Mouse (Mus musculus): ENCODE measurements around the gene Blnk. TPM values are rescaled to one million over a fixed set of nuclear protein-coding genes. Genes with fewer than 3 reads are reported as not detected.

Gene Blnk
- 1 to 10 TPM; 2.3 to 2.4 TPM for total RNA-seq (2021)
- long read RNA-seq, partial matches to known transcripts, result 0 of 3 reads
- long read RNA-seq, other reads (novel, unspliced or antisense), result 0 of 3 reads

DNA sequence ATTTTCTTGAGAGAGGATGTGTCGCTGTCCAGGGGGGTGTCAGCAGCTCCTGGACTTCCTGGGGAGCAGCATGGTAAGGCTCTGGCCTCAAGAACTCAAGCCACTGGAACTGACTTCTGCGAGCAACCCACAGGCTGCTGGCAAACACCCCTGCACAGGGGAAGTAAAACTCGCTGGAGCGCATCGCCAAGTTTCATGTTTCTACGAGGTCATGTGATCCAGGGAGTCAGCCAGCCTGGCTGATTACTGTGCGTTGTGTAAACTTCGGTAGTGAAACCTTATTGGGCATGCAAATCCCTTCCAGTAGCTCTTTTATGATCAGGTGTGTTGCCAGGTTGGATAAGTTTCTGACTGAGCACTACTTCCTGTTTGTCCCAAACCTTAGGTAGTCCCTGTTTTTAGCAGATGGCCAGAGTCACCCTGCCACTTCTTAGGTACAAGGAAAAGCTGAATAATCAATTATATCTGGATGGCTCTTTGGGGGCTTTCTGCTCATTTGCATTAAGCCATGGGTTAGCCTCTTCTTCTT, at the start of gene Blnk:
TSS of gene Blnk (minus strand) at position 479 of the 529 bp plus-strand sequence.
- DNase-seq (ENCODE audit: low spot score in 2 of 2), result peak in 1 of 2 experiments; percentile 43

DNA sequence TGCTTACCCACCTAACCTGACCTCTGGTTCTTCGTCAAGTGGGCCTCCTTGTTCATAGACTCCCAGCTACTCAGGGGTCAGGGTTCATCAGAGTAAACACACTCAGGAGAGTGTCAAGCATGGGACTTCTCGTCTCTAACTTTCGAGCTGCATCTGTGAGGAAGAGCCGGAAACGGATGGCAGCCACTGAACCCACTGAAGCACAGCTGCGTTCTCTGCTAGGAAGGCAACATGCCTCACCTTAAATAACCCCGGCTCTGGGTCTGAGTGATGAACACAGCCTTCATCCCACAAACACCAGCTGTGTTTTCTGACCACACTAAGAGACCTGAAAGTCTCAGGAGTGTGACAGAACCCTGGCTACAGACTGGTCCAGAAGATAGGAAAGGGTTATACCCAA, 44.8 kb upstream of the Blnk start:
- DNase-seq (ENCODE audit: low spot score in 2 of 2), result no peak

DNA sequence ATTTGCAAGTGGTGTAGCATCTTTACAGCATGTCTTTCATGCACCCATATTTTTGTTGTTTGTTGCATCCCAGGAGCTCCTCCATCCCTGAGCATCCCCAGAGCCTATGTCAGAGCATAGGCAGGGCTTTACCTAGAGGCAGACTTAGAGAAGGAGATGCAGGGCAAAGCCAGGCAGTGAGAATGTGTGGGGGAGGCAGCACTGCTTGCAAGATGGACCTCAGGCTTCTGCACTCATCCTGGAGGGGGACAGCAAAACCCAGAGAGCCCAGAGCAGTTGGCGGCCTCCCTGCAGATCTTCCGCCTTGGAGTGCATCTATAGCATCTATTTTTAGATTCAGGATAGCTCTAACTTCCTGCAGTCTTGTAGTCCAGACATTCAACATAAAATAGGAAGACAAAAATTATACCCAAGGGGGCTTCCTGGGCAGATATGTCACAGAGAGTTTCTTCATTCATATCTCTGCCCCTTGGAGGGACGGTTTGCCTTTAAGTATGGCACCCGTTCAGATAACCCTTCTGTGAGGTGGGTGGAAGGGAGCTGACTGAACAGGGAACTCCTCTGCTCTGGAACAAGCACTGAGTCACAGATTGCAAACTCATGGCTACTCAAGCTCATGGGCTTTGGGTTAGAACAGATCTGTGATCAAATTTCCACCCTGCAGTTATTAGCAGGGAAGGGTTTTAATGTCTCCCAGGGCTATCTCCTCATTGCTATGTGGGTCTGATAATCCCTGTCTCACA, 41.6 kb upstream of the Blnk start:
- DNase-seq (ENCODE audit: low spot score in 2 of 2), result no peak

DNA sequence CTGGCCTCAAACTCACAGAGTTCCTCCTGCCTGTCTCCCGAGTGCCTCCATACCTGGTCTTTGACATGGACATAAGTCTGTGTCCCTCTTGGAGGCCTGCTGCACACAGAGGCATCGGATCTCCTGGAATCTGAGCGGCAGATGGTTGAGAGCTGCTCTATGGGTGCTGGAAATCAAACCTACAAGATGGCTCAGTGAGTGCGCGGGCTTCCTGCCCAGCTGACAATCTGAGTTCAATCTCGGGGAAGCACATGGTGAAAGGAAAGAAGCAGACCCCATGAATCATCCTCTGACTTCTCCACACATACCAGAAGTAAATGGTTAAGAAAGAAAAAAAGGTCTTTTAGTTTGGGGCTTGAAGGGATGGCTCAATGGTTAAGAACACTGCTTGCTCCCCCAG, 37.5 kb upstream of the Blnk start:
- no peak for DNase-seq (ENCODE audit: low spot score in 2 of 2)

DNA sequence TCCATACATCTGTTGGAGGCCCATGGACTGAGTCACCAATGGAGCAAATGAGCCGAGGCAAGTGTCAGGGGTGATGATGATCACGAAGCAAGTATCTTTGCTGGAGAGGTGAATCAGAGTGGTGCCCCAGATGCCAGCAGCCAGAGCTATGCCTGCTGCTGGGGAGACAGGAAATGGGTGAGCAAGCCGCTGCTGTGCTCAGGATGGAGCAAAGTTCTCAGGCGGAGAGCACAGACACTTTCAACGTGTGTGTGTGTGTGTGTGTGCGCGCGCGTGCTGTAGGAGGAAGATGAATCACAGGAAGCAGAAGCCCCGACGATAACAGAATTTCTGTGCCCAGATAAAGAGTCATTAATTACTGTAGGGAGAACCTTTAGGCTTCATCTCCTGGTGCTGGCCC, 36.7 kb upstream of the Blnk start:
- DNase-seq (ENCODE audit: low spot score in 2 of 2), result no peak

DNA sequence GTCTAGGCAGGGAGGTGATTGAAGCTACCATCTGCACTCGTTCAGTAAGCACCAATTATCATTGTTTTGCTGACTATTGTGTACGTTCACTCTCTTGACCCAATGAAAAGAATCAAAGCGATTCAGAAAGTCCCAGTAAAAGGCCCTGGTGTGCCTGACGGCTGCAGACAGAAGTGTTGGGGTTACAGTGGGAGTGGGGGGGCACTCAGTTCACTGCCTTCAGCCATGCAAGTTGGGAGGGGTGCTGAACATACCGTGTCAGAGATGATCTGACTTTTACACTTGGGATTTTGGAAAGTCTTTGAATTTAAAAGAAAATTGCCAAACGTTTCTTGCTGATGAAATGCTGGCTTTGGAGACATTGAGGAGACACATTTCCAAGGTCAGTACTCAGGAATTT, 35.8 kb upstream of the Blnk start:
- no peak for DNase-seq (ENCODE audit: low spot score in 2 of 2)

DNA sequence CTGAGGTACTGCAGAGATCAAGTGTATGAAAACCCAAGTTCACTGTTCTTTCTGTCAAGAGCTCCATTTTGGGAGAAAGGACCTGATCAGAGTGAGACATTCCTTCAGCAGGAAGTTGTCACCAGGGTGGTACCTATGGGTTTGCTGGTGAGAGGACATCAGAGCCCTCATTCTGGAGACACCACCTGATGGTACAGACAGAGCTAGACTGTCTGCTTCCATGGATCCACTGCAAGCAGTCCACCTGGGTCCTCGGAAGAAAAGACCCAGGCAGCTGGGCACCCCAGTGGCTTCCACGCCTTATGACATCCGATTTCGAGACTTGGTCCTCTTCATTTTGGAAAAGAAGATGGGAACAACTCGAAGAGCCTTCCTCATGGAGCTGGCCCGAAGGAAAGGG, 34.9 kb upstream of the Blnk start, which contains the start of gene Dntt:
TSS of gene Dntt (plus strand) at position 57 of the 400 bp plus-strand sequence.
- DNase-seq (ENCODE audit: low spot score in 2 of 2), result no peak

DNA sequence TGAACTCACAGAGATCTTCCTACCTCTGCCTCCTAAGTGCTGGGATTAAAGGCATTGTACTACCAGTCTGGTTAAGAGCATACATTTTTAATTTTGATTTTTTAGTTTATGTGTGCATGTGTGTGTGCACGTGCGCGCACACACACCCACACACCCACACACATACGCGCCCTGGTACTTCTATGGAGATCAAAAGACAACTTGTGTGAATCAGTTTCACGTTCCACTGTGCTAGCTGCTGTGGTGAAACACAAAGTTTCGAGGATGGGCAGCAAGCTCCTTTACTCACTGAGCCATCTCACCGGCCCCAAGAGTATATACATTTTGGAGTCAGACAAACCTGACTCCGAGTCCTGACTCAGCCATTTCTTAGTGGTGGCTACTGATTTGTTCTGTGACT, 33.3 kb upstream of the Blnk start:
- DNase-seq (ENCODE audit: low spot score in 2 of 2), result no peak

DNA sequence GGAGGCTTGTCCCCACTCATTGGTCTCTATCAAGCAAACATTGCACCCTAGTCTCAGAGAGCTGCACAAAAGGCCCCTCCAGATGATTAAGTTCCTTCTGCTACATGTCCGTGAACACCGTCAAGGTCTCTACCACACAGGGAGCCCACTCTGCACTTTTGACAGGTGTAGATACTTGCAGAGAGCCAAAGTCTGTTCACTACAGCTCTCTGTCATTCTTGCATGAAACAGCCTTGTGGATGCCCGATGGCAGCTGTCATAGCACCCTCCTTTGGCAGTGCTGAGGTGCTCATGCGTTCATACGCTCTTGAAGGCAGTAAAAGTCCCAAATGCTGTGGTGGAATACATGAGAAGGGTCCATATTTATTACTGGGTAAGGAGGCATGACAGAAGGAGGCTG, 32.7 kb upstream of the Blnk start:
- no peak for DNase-seq (ENCODE audit: low spot score in 2 of 2)

DNA sequence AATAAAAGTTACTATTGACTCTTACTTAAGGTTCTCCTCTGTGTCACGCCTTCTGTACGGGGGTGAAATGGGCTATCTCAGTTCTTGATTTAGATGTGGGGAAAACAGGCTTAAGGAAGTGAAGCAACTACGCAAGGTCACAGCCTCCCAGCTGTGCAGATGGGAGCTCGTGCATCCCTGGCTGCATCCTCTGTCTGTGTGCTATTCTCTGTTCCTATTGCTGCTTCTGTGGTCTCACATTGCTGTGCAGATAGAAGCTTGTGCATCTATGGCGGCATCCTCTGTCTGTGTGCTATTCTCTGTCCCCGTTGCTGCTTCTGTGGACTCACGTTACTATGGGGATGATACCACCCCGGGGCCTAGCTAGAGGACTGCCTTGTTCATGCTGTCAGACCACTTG, 32.2 kb upstream of the Blnk start:
- DNase-seq (ENCODE audit: low spot score in 2 of 2), result no peak

DNA sequence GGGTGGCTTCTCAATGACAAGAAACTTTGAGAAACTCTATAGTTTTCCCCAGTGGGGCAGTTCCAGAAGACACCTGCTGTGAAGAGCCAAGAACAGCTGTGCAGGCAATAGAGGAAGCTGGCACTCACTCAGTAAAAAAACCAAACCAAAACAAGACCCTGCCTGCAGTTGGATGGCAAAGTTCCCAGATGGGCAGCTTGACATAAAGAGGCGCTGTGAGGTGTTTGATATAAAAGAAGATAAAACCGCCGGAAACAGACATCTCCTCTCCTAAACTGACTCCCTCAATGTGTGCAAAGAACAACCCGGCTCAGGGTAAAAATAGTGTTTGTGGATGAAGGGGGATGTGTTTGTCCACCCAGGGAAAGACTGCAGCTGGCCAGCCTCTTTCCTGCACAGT, 27.9 kb upstream of the Blnk start:
- no peak for DNase-seq (ENCODE audit: low spot score in 2 of 2)

DNA sequence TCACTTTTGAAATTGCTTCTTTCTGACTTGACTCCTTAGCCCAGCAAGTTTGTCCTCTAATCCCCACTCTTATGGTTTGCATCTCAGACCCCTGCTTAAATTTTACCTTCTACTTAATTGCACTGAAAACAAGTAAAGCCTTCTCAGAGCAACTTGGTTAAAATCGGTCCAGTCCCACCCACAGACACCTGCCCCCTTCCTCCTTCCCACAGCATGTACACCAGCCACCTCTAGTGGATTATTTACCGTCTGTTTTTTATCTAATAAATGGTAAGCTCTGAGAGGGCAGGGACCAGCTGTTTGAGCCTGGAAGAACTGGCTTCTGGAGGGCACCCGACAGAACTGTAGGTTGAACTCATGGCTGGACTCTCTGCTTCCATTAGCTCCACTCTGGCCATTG, 26.2 kb upstream of the Blnk start:
- DNase-seq (ENCODE audit: low spot score in 2 of 2), result no peak

DNA sequence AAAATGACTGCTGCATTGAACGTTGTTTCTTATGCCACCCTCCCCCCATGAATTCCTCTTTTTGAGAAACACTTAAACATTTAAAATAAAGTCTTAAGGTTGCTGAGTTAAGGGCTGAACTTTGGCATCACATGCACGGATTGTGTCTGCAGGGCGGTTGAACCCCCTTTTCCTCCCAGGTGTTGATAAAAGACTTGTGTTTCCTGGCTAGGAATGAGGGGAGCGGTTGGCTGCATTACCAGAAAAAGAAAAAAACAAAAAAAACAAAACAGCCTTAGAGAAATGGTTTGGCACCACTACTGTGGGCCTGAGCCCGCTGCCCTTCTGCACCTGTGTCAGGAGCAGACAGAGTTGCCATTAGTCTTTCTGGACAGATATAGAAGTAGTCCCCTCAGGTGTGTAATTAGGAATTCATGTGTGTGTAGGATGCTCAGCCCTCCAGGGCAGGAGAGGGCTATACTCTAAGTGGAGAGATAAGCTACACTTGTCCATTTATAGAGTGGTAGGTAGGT, 24.9 kb upstream of the Blnk start:
- DNase-seq (ENCODE audit: low spot score in 2 of 2), result no peak

DNA sequence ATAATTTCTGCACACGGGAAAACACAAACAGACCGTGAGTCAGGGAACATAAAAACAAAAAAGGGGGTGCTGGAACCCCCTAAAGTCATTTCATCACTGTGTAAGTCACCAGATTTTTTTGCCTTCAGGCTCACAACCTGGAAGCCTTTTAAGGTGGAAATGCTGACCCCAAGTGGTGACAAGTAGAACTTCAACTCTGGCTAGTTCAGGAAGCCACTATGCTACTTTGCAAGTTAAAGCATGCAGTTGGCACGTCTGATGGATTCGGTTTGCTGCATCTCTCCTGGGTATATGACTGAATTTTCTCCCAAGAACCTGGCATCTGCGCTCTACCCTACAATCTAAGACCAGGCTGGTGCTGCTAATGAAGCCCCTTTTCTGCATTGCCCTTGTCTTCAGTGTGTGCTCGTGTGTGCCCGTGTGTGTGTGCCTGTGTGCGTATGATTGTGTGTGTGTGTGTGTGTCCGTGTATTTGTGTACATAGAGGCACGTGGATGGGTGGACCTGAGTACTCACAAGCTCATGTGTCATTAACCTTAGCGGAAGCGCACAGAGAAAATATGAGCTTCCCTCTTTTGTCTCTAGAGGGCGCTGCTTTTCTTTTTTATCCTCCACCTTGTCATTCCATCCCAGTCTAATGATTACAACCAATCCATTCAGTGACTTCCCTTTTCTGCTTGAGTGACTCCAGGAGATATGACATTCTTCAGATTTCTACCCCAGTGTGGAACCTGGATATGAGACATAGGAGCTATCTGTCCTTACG, 21.8 kb upstream of the Blnk start:
- peak; percentile 70 to 73 for DNase-seq (ENCODE audit: low spot score in 2 of 2)

DNA sequence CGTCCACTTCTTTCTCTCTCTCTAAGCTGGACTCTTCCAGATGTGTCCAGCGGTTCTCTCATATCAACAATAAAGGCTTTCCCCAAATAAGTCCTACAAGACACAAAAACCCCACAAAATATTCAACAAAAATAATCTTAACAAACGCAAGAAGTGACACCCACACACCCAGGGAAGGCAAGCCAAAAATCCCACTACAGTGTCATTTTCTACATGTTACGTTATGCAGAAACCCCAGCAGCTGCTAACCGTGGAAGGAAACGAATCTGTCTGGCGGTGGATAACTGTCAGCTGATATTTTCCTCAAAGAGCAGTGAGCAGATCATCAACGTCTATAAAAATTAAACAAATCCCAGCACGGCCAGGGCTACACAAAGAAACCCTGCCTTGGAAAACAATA, 19.7 kb upstream of the Blnk start:
- DNase-seq (ENCODE audit: low spot score in 2 of 2), result no peak

DNA sequence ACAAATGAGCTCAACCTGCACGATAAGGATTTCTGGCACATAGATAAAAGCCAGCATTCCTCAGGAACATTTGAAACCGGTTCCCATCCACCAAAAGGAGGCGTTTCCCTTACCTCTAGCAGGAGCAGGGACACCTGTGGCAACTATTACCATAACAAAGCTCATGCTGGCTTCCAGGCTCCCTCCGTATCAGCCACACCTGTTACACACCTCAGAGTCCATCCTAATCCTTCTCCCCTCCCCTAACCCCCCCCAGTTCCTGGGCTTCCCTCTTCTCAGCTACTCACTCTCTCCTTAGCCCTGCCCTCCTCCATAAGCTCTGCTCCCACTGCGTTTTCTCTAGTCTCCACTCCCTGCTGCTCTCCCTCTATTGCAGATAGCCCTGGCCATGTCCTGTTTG, 19.3 kb upstream of the Blnk start:
- DNase-seq (ENCODE audit: low spot score in 2 of 2), result no peak

DNA sequence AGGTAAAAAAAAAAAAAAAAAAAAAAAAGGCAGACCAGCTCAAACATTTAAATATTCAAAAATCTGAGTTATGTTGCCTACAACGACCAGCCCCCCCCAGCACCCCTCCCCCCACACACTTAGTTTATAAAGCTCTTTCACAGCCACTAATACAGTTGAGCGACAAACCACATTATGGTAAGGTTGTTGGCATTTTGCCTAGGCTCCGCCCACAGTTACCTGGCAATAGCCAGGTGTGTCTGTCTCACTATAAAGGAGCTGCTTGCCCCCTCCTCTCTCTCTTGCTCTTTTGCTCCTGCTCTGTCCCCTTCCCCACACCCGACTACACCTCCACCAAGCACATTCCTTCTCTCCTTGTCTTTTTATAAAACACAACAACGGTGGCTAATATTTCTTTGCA, 17.3 kb upstream of the Blnk start:
- no peak for DNase-seq (ENCODE audit: low spot score in 2 of 2)

DNA sequence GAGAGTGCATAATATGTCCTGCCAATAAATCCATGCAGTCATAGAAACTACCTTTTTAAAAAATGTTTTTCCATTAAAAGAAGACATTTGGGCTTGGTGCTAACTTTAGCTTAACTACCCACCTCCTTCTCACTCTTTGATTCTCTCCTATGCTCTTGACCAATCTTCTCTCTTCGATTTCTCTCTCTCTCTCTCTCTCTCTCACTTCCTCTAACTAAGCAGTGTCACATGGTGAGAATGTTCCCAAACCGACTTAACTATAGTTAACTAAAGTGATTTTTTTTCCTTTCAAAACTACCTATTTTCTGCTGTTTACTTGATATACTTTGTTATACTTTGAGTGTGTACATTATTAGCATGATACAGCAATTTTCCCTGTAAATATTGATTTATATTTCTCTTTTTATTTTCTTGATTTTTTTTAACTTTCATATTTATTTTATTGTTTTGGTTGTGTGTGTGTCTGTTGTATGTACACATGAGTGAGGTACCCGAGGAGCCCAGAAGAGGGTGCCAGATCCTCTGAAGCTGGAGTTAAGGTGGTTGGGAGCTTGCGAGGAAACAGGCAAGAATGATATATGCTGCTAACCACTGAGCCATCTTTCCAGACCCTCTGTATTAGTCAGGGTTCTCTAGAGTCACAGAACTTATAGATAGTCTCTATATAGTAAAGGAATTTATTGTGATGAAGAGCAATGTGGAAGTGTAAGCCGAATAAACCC, 14.5 kb upstream of the Blnk start:
- no peak for DNase-seq (ENCODE audit: low spot score in 2 of 2)

DNA sequence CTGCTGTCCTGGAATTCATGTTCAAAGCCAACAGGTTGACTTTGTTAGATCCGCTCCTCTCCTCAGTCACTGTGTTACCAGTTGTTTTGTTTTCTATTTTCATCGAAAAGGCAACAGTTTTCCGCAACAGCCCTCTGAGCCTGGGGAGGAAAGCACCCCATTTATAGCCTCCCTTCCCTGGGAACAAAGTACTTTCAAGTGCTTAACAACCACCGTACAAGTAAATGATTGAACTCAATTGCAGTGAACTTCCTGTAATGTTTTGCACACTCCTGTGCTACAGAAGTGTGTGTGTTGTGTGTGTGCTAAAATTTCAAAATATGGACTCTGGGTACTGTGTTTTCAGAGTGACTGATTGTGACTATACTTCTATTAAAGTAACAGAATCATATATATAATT, 13.4 kb upstream of the Blnk start:
- DNase-seq (ENCODE audit: low spot score in 2 of 2), result no peak

DNA sequence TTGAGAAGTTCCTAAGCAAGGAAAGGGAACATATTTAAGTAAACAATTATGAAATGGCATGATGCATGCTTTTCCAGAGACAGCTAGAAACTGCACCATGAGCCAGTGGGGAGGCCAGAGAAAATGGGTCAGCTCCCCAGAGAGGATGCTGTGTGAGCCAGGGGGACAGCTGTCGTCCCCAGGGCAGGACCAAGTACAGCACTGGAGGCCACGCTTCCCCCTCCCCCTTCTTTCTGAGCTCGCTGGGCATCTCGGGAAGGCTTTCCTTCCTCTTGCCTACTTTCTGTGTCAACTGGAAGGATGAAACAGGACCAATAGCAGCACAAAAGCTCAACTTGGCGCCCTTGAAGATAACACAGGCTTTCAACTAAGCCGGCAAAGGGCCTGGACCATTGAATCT, 13.0 kb upstream of the Blnk start:
- no peak for DNase-seq (ENCODE audit: low spot score in 2 of 2)

DNA sequence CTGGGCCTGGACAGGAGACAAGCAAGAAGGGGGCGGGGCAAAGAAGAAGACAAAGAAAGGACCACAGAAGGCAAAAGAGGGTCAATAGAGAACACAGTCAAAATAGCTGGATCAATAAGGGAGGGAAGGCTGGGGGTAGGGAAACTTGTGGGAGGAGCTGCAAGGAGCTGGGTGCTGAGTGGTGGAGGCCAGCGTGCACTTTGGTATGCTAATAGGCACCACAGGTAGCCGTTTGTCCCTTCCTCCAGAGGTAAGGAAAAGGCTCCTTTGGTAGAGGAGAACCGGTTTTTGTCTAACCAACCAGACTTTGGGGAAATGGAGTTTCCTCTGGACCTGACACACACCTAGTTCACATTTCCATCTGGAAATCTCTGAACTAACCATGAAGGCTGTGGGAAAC, 12.3 kb upstream of the Blnk start:
- no peak for DNase-seq (ENCODE audit: low spot score in 2 of 2)

All from layer of hippocampus, postnatal 10 days (tissue).